Mouse (Mus musculus) heart, embryonic 15.5 days (tissue): ENCODE data around the gene Syn3. TPM values are rescaled to one million over a fixed set of nuclear protein-coding genes. Genes with fewer than 3 reads are reported as not detected.

Experiments
- ATAC-seq: fragments of 200-750 bp; cut with Nextera tagmentation; replicated peaks from 2 replicates; pipeline ENCODE4 v1.8.0; 2017; ENCODE audit warnings: low read depth, moderate TSS enrichment; ENCODE audit not compliant: insufficient number of reproducible peaks, insufficient read depth, low FRiP score
- H3K27ac ChIP-seq: fragments of 300-500 bp; sonication (generic); 2 replicates; pipeline ENCODE4 v1.5.1; 2015; ENCODE audit warnings: mild to moderate bottlenecking, inconsistent platforms
- H3K27me3 ChIP-seq: fragments of 300-500 bp; sonication (generic); 2 replicates; pipeline ENCODE4 v1.6.1; 2015; ENCODE audit warnings: inconsistent platforms
- H3K36me3 ChIP-seq: fragments of 300-500 bp; sonication (generic); 2 replicates; pipeline ENCODE4 v1.6.1; 2015; ENCODE audit warnings: mild to moderate bottlenecking, inconsistent platforms
- H3K4me1 ChIP-seq: fragments of 300-500 bp; sonication (generic); replicated peaks from 2 replicates; pipeline ENCODE4 v1.6.1; 2015; ENCODE audit warnings: inconsistent platforms
- H3K4me2 ChIP-seq: fragments of 300-500 bp; sonication (generic); 2 replicates; pipeline ENCODE4 v1.6.1; 2015; ENCODE audit warnings: inconsistent platforms, mild to moderate bottlenecking, moderate library complexity
- H3K4me3 ChIP-seq: fragments of 300-500 bp; sonication (generic); 2 replicates; pipeline ENCODE4 v1.5.1; 2015; ENCODE audit warnings: mild to moderate bottlenecking, inconsistent platforms
- H3K9ac ChIP-seq: fragments of 300-500 bp; sonication (generic); 2 replicates; pipeline ENCODE4 v1.6.1; 2015; ENCODE audit warnings: mild to moderate bottlenecking, inconsistent platforms
- H3K9me3 ChIP-seq: fragments of 300-500 bp; sonication (generic); replicated peaks from 2 replicates; pipeline ENCODE4 v1.6.1; 2016; ENCODE audit warnings: inconsistent platforms
- WGBS: fragments of 180-500 bp; shearing (Covaris S2); methylation state at CpG from one replicate; pipeline ENCODE4 v1.1.7; 2015; ENCODE audit warnings: mixed read lengths; 5-methylcytosine and 5-hydroxymethylcytosine counted together
- polyA plus RNA-seq: library from polyadenylated mRNA; unstranded; fragments of >200 nt; fragmentation: Nextera tagmentation; extraction: Ambion mirVana; gene quantifications from 2 replicates; pipeline ENCODE4 v1.2.1, GENCODE M21; 2015

Syn3 gene
- polyA plus RNA-seq, 1 experiment from 2014 or later = 0.82 TPM

DNA sequence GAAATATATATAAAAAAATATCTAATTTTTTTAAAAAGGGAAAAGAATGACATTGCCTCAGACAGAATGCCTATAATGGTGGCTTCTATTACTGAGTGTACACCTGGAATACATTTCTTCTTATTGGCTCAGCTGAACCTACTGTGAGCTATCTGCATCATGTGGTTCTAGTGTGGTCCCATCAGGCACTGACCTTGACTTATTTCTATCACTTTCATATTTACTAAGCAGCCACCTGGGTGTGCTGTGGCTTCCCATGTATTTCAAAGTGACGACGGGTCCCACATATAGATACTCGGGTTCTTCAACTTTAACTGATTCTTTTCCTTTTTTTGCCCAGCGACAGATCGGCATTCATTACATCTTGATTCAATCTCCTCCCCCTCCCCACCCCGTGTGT lies 255.2 kb downstream of the Syn3 start:
- 74% methylated on average over 6 of the region's 6 CpGs for WGBS
- H3K4me3 ChIP-seq = no peak overlapping the region

GRCm38 (mm10) chr10:86242721-86243120 lies 256.0 kb downstream of the Syn3 start:
- Histone ChIP-seq H3K27me3 (no peaks in the 10 kb centered on the region), H3K9ac (no peak overlapping the region), H3K4me1 (no peaks in the 10 kb centered on the region), H3K4me2 (no peak overlapping the region), H3K9me3 (no peaks in the 10 kb centered on the region), H3K27ac (no peak overlapping the region), H3K4me3 (no peak overlapping the region), H3K36me3 (no peaks in the 10 kb centered on the region)
- 72% methylated on average over 3 of the region's 3 CpGs for WGBS
- ATAC-seq = no peak

More for the DNA sequence above, 255.2 kb downstream of the Syn3 start:
- Histone ChIP-seq H3K9me3 (no peaks in the 10 kb centered on the region), H3K27me3 (no peaks in the 10 kb centered on the region), H3K27ac (no peak overlapping the region), H3K4me2 (no peak overlapping the region), H3K9ac (no peak overlapping the region), H3K36me3 (no peaks in the 10 kb centered on the region), H3K4me1 (no peaks in the 10 kb centered on the region)
- ATAC-seq = no peak

DNA sequence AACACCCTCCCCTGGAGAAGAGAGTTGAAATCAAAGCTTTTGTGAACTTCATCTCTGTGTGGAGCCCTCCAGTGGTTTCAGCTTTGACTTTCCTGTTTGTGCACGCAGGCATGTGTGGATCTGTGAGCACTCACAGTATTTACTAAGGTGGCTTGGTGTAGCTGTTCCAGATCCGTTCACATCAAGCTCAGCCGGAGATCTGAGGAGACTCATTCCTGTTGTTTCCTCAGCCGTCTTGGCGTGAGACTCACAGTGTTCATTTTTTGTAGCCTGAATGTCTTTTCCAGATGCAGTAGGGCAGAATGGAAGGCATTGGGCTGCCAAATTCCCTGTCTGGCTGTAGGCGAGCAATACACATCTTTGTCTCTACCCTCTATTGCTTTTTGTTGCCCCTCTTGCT lies 268.7 kb downstream of the Syn3 start:
- H3K9ac ChIP-seq = no peak overlapping the region
- H3K27ac ChIP-seq = no peak overlapping the region
- WGBS = 74% methylated on average over 6 of the region's 6 CpGs
- H3K4me1 ChIP-seq = no peaks in the 10 kb centered on the region
- H3K27me3 ChIP-seq = no peaks in the 10 kb centered on the region
- no peak for ATAC-seq
- no peaks in the 10 kb centered on the region for H3K36me3 ChIP-seq
- no peak overlapping the region for H3K4me2 ChIP-seq
- no peak overlapping the region for H3K4me3 ChIP-seq
- H3K9me3 ChIP-seq = no peaks in the 10 kb centered on the region

- no peak overlapping the region for H3K9ac ChIP-seq
- H3K9me3 ChIP-seq = no peaks in the 10 kb centered on the region
- H3K4me1 ChIP-seq = no peaks in the 10 kb centered on the region
- 80% methylated on average over 3 of the region's 3 CpGs for WGBS
- no peaks in the 10 kb centered on the region for H3K36me3 ChIP-seq
- H3K4me3 ChIP-seq = no peak overlapping the region
- no peak for ATAC-seq
- no peaks in the 10 kb centered on the region for H3K27me3 ChIP-seq
- no peak overlapping the region for H3K27ac ChIP-seq
- H3K4me2 ChIP-seq = no peak overlapping the region
These were observed 273.2 kb downstream of the Syn3 start for GRCm38 (mm10) chr10:86225480-86225879.

GRCm38 (mm10) chr10:86218984-86219383 lies 279.7 kb downstream of the Syn3 start:
- Histone ChIP-seq H3K36me3 (no peaks in the 10 kb centered on the region), H3K27me3 (no peaks in the 10 kb centered on the region), H3K4me1 (no peaks in the 10 kb centered on the region), H3K4me2 (no peak overlapping the region), H3K9me3 (no peaks in the 10 kb centered on the region), H3K4me3 (no peak overlapping the region), H3K9ac (no peak overlapping the region), H3K27ac (no peak overlapping the region)
- WGBS = 89% methylated on average over 3 of the region's 3 CpGs
- no peak for ATAC-seq

DNA sequence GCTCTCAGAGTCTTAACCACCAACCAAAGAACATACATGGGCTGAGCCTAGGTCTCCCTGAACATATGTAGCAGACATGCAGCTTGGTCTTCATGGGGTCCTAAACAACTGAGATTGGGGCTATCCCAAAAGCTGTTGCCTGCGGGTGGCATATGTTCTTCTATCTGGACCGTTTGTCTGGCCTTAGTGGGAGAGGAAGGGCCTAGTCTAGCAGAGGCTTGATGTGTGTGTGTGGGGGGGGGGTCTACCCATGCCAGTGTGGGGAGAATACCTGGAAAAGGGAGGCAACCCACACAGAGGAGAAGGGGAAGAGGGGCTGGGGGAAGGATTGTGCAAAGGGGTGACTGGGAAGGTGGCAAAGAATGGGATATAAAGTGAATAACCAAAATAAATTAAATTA lies 281.9 kb downstream of the Syn3 start:
- Histone ChIP-seq H3K4me1 (no peaks in the 10 kb centered on the region), H3K27me3 (no peaks in the 10 kb centered on the region), H3K9ac (no peak overlapping the region), H3K27ac (no peak overlapping the region), H3K36me3 (no peaks in the 10 kb centered on the region), H3K4me2 (no peak overlapping the region), H3K4me3 (no peak overlapping the region), H3K9me3 (no peaks in the 10 kb centered on the region)
- 88% methylated on average over 2 of the region's 2 CpGs for WGBS
- ATAC-seq = no peak

- Histone ChIP-seq H3K27me3 (no peaks in the 10 kb centered on the region), H3K4me1 (no peaks in the 10 kb centered on the region), H3K4me2 (no peak overlapping the region), H3K4me3 (no peak overlapping the region), H3K9ac (no peak overlapping the region), H3K36me3 (no peaks in the 10 kb centered on the region), H3K27ac (no peak overlapping the region), H3K9me3 (no peaks in the 10 kb centered on the region)
- ATAC-seq = no peak
- WGBS = 64% methylated on average over 4 of the region's 4 CpGs
These were observed 286.6 kb downstream of the Syn3 start for GRCm38 (mm10) chr10:86212062-86212461.

- Histone ChIP-seq H3K4me1 (no peaks in the 10 kb centered on the region), H3K4me2 (no peak overlapping the region), H3K27ac (no peak overlapping the region), H3K36me3 (no peaks in the 10 kb centered on the region), H3K27me3 (no peaks in the 10 kb centered on the region), H3K9ac (no peak overlapping the region), H3K9me3 (no peaks in the 10 kb centered on the region), H3K4me3 (no peak overlapping the region)
- ATAC-seq = no peak
These were observed 294.8 kb downstream of the Syn3 start for GRCm38 (mm10) chr10:86203915-86204314.

GRCm38 (mm10) chr10:86203175-86203574 lies 295.5 kb downstream of the Syn3 start:
- WGBS = 80% methylated on average over 6 of the region's 6 CpGs
- Histone ChIP-seq H3K4me2 (no peak overlapping the region), H3K9ac (no peak overlapping the region), H3K4me1 (no peaks in the 10 kb centered on the region), H3K9me3 (no peaks in the 10 kb centered on the region), H3K27ac (no peak overlapping the region), H3K36me3 (no peaks in the 10 kb centered on the region), H3K4me3 (no peak overlapping the region), H3K27me3 (no peaks in the 10 kb centered on the region)
- ATAC-seq = no peak

- no peak overlapping the region for H3K27ac ChIP-seq
- WGBS = 73% methylated on average over 7 of the region's 7 CpGs
- no peak overlapping the region for H3K9ac ChIP-seq
- no peaks in the 10 kb centered on the region for H3K27me3 ChIP-seq
- no peaks in the 10 kb centered on the region for H3K9me3 ChIP-seq
- no peaks in the 10 kb centered on the region for H3K36me3 ChIP-seq
- ATAC-seq = no peak
- no peak overlapping the region for H3K4me3 ChIP-seq
- H3K4me1 ChIP-seq = no peaks in the 10 kb centered on the region
- no peak overlapping the region for H3K4me2 ChIP-seq
These were observed 296.9 kb downstream of the Syn3 start for GRCm38 (mm10) chr10:86201826-86202225.

DNA sequence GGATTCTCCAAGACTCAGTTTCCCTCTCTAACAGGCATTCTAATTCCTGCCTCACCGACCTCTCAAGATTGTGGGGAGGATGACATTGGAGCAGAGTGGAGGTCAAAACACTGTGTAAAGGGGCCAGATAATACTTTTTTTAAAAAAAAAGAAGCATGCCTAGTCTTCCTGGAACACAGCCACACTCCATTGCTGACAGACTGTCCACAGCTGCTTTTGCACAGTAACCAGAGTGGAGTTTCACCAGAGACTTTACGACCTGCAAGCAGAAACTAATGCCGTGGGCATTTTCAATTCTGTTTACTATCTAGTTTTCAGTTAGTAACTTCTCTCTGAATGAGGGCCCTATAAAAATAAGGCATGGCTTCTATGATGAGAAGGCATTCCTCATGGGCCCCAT lies 297.7 kb downstream of the Syn3 start:
- Histone ChIP-seq H3K27ac (no peak overlapping the region), H3K4me1 (no peaks in the 10 kb centered on the region), H3K9ac (no peak overlapping the region), H3K27me3 (no peaks in the 10 kb centered on the region), H3K4me2 (no peak overlapping the region), H3K9me3 (no peaks in the 10 kb centered on the region), H3K36me3 (no peaks in the 10 kb centered on the region), H3K4me3 (no peak overlapping the region)
- 62% methylated on average over 3 of the region's 3 CpGs for WGBS
- no peak for ATAC-seq

GRCm38 (mm10) chr10:86196414-86197025 lies 302.2 kb downstream of the Syn3 start:
- no peak overlapping the region for H3K27ac ChIP-seq
- no peaks in the 10 kb centered on the region for H3K9me3 ChIP-seq
- 72% methylated on average over 3 of the region's 3 CpGs for WGBS
- H3K27me3 ChIP-seq = no peaks in the 10 kb centered on the region
- H3K36me3 ChIP-seq = no peaks in the 10 kb centered on the region
- no peak overlapping the region for H3K4me3 ChIP-seq
- no peak for ATAC-seq
- H3K4me1 ChIP-seq = peaks cover 6% of the 10 kb centered on the region; the same call in 1 of the 2 replicates
- no peak overlapping the region for H3K9ac ChIP-seq
- H3K4me2 ChIP-seq = no peak overlapping the region
